Mouse (Mus musculus) embryo, embryonic 10.5 days (tissue): ENCODE results near the gene Tcl1b5.
"Not testable (repeated sequence)": the region's sequence is repeated elsewhere in the genome, so short reads cannot be mapped to it uniquely, and the experiment has no call there.

Source experiments
- DNase-seq: peaks from one replicate; pipeline ENCODE4 v3.0.0-alpha.2; 2015; ENCODE audit warnings: low spot score

Tcl1b5 gene

GRCm38 (mm10) chr12:105176044-105176443 lies at the start of gene Tcl1b5:
Gene Tcl1b5 (plus strand): TSS chr12:105176344.
- DNase-seq = not testable (repeated sequence)

- no peak for DNase-seq
Measured at GRCm38 (mm10) chr12:105126516-105126915, 49.6 kb upstream of the Tcl1b5 start.

- DNase-seq = no peak
Measured at GRCm38 (mm10) chr12:105127607-105128006, 48.5 kb upstream of the Tcl1b5 start.

DNA sequence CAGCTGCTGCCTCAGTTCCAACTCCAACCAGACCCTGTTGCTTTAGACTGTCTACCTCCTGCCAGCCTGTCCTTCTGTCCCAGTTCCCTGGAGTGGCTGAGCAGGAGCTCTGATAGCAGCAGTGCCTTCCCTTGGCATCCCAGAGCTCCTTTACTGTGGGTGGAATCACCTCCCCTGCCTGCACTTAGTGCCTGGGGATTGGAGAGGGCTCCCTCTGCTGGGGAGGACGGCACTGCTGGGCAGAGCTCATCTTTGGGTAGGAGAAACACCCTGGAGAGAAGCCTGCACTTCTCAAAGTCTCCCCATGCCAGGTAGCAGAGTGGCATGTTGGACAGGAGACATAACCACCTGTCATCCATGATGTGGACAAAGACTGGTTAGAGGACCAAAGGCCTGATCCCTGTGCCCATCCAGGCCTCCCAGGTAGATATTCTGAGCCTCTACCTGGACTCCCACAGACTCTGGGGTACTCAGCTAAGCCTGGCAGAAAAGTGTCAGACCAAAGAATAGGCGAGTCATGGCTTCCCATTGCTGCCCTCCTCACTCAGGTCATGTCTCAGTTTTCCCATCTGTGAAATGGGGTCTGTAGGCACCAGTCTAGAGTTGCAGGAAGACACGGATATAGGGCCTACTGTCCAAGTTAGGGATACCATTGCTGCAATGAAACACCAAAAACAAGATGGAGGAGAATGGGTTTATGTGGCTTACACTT lies 46.5 kb upstream of the Tcl1b5 start:
- not testable (repeated sequence) for DNase-seq

DNA sequence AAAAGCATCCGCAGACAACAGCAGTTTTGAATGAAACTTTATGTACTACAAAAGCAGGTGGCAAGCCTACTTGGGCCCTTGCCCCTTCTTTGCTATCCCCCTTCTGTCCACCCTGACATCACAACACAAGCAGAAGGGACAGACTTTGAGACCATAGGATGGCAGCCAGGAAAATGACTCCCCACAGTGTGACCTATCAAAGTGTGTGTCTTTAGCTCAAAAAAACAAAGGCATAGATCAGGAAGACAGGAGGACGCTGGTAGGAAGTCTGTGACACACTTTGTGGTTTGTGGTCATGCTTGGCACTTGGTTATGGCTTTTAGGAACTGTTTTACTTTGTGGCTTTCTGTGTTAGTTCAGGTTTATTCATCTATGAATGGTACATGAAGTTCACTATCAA lies 42.0 kb upstream of the Tcl1b5 start:
- DNase-seq = not testable (repeated sequence)

GRCm38 (mm10) chr12:105134826-105135225 lies 41.3 kb upstream of the Tcl1b5 start:
- not testable (repeated sequence) for DNase-seq

GRCm38 (mm10) chr12:105137729-105138128 lies 38.4 kb upstream of the Tcl1b5 start:
- DNase-seq = not testable (repeated sequence)

GRCm38 (mm10) chr12:105143096-105143495 lies 33.0 kb upstream of the Tcl1b5 start:
- no peak for DNase-seq

- not testable (repeated sequence) for DNase-seq
Measured at GRCm38 (mm10) chr12:105144928-105145327, 31.2 kb upstream of the Tcl1b5 start.

DNA sequence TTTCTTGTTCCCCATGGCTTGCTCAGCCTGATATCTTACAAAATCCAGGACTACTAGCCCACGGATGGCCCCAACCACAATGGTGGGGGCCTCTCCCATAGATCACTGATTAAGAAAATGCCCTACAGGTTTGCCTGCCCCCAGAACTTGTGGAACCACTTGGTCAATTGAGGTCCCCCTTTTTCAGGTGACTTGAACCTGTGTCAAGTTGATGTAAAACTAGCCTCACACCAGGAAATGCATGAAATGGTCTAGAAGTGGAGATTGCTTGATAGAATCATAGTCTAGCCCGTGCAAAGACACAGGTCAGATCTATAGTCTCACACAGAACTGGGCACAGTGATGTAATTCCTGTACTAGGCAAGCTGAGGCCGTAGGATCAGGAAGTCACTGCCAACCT lies 30.4 kb upstream of the Tcl1b5 start, which contains the start of gene Tcl1b2:
Tcl1b2 (plus strand) TSS at position 301 of the 400 bp plus-strand sequence.
- DNase-seq = no peak

GRCm38 (mm10) chr12:105155286-105155685 lies 20.9 kb upstream of the Tcl1b5 start:
- not testable (repeated sequence) for DNase-seq

GRCm38 (mm10) chr12:105158842-105159241 lies 17.3 kb upstream of the Tcl1b5 start:
- DNase-seq = no peak

DNA sequence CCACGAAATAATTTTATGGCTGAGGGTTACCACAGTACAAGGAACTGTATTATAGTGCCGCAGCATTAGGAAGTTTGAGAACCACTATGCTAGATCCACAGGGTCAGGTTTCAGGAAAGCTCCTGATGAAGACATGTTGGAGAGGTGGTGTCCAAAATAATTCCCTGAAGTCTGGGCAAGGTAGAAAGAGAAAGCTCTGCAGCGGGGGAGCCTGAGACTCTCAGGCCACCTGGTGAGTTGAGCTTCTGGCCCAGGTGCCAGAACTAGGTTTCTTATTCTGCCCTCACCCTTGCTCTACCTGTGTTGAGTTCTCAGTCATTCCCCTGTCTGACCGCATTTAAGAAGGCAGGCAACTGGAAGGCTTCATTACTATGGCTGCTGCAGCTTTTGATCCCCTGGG lies 16.8 kb upstream of the Tcl1b5 start, which contains the start of gene Tcl1b1:
Tcl1b1 (plus strand) TSS at position 301 of the 400 bp plus-strand sequence.
- DNase-seq = no peak

DNA sequence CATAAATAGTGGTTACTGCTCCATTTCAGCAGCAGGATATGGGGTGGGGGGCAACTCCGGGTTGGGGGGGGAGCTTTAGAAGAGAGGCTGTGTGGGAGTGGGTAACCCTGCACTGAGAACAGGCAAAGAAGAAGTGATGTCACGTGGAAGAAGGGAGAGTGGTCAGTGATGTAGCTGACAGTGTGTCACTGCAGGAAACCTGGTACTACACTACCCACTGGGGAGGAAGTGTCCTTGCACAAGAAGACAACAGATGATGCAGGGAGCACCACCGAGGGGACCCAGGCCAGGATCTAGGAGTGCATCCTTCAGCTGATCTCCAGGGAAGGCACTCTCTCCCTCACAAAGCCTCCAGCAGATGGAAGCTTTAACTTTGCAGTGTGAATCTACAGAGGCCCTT lies 9.4 kb upstream of the Tcl1b5 start:
- DNase-seq = no peak

GRCm38 (mm10) chr12:105173366-105173765 lies 2.8 kb upstream of the Tcl1b5 start:
- DNase-seq = no peak

DNA sequence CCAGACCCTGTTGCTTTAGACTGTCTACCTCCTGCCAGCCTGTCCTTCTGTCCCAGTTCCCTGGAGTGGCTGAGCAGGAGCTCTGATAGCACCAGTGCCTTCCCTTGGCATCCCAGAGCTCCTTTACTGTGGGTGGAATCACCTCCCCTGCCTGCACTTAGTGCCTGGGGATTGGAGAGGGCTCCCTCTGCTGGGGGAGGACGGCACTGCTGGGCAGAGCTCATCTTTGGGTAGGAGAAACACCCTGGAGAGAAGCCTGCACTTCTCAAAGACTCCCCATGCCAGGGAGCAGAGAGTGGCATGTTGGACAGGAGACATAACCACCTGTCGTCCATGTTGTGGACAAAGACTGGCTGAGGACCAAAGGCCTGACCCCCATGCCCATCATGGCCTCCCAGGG lies 1.8 kb upstream of the Tcl1b5 start:
- DNase-seq = peak; percentile 4

GRCm38 (mm10) chr12:105181040-105181644 lies 5.0 kb downstream of the Tcl1b5 start:
- not testable (repeated sequence) for DNase-seq

DNA sequence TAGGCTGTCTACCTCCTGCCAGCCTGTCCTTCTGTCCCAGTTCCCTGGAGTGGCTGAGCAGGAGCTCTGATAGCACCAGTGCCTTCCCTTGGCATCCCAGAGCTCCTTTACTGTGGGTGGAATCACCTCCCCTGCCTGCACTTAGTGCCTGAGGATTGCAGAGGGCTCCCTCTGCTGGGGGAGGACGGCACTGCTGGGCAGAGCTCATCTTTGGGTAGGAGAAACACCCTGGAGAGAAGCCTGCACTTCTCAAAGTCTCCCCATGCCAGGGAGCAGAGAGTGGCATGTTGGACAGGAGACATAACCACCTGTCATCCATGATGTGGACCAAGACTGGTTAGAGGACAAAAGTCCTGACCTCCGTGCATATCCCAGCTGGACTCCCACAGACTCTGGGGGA lies 12.8 kb downstream of the Tcl1b5 start:
- not testable (repeated sequence) for DNase-seq

GRCm38 (mm10) chr12:105190743-105191142 lies 14.6 kb downstream of the Tcl1b5 start, which contains the start of gene Tcl1b3:
Gene Tcl1b3 (plus strand): TSS chr12:105191043.
- not testable (repeated sequence) for DNase-seq

DNA sequence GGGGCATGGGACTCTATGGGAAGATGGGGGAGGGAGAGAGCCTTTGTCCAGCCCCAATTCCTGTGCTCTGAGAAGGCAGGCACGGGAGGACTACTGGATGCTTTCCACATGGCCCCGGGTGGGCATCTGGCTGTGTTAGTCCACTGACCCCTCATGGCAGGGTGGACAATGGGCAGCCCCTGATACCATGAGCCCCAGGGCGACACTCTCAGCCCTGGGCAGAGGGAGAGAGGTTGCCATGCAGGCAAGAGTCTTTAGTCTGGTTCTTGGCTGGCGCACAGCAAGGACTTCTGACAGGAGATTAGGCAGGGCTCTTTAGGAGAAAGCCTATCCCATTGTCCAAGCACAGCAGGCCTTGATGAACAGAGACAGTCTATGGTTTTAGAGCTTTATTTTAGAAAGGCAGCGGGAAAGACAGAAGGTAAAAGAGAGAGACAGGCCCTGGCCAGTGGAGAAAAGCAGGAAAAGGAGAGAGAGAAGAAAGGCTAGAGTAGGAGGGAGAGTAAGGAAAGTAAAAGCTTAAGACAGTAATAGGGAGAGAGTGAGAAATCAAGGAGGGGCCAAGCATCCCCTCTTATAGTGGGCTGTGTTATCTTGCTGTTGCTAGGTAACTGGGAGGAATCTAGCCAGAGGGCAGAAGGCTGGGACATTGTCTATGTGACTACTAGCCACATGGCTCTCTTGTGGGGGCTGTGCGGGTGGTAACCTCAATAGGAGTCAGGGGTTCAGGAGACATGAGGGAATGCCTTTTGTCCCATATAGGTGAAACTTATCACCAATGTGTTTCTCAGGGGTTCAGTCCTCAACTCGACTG lies 23.7 kb downstream of the Tcl1b5 start:
- DNase-seq = peak; percentile 28

DNA sequence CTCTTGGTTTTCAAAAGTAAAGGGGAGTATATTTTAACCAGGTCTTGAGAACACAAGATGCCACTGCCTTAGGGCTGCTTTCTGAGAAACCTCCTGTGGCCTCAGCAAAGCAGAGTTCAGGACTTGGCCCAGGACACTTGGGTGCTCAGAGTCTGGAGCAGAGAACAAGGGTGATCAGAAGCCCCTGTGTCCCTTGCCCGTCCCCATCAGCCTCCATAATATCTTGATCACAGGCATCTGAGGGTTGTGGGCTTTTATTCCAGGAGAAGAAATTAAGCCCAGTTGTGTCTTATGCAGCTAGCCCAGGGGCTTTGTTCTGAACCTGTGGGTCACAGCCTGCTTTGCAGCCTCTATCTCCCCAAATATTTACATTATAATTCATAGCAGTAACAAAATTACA lies 25.5 kb downstream of the Tcl1b5 start, which contains the start of gene Tcl1b4:
Tcl1b4 (plus strand) TSS at position 301 of the 400 bp plus-strand sequence.
- DNase-seq = not testable (repeated sequence)

DNA sequence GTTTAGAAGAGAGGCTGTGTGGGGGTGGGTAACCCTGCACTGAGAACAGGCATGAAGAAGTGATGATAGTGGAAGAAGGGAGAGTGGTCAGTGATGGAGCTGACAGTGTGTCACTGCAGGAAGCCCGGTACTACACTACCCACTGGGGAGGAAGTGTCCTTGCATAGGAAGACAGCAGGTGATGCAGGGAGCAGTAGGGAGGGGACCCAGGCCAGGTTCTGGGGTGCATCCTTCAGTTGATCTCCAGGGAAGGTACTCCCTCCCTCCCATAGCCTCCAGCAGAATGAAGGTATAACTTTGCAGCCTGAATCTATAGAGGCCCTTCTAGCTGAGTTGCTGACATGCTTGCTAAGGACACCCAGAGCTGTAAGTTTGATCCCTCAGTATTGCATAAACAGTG lies 30.9 kb downstream of the Tcl1b5 start:
- DNase-seq = no peak
